Mouse (Mus musculus) forebrain, embryonic 16.5 days (tissue): ENCODE results near the gene Spcs2. TPM values are rescaled to one million over a fixed set of nuclear protein-coding genes. Genes with fewer than 3 reads are reported as not detected.

Experiments
- polyA plus RNA-seq: library from polyadenylated mRNA; unstranded; fragments of >200 nt; fragmentation: Nextera tagmentation; extraction: Ambion mirVana; gene quantifications from 2 replicates; pipeline ENCODE4 v1.2.1, GENCODE M21; 2015

Gene Spcs2
- polyA plus RNA-seq, 1 experiment from 2014 or later, result 278 TPM

Other genes with a start within 250 kb of the Spcs2 start
- gene Tpbgl, start 236.4 kb downstream of the Spcs2 start, polyA plus RNA-seq, result 0.67 and 0.76 TPM in 2 replicates
- gene Slco2b1, start 152.1 kb downstream of the Spcs2 start, polyA plus RNA-seq, result 5.0 and 6.4 TPM in 2 replicates
- not detected in 2 replicates for gene Olfr520, start 133.2 kb downstream of the Spcs2 start, polyA plus RNA-seq
- gene Olfr521, start 100.0 kb downstream of the Spcs2 start, polyA plus RNA-seq, result not detected in 2 replicates
- 1.6 and 1.7 TPM in 2 replicates for gene Neu3, start 35.0 kb downstream of the Spcs2 start, polyA plus RNA-seq
- gene Xrra1, start 4.3 kb downstream of the Spcs2 start, polyA plus RNA-seq, result 0.60 and 0.70 TPM in 2 replicates
- gene Rnf169, start 117.0 kb upstream of the Spcs2 start, polyA plus RNA-seq, result 5.5 TPM in 2 replicates
- gene Chrdl2, start 142.7 kb upstream of the Spcs2 start, polyA plus RNA-seq, result 0.16 and 0.30 TPM in 2 replicates